Mouse (Mus musculus) cortical plate, adult 2 months (tissue): ENCODE data around the gene E130311K13Rik.

ENCODE experiments used
- CTCF ChIP-seq: fragments of 200-500 bp; IDR thresholded peaks from 2 replicates; pipeline ENCODE4 v1.5.1; 2011; ENCODE audit warnings: mild to moderate bottlenecking, control low read depth, low read length; ENCODE audit not compliant: insufficient read depth; ENCODE audit errors: extremely low read depth
- POLR2A ChIP-seq: fragments of 200-500 bp; IDR thresholded peaks from 2 replicates; pipeline ENCODE4 v1.6.1; 2011; ENCODE audit warnings: mild to moderate bottlenecking, low read length, control low read depth; ENCODE audit not compliant: insufficient read depth; ENCODE audit errors: extremely low read depth

GRCm38 (mm10) chr3:63965929-63966328 is 36.7 kb upstream of the E130311K13Rik start:
- TF ChIP-seq CTCF (no peak), POLR2A (no peak)
